Mouse (Mus musculus) G1E (cell line): ENCODE measurements around the gene Cand2.

Experiments used
- CTCF ChIP-seq: IDR thresholded peaks from 2 replicates; pipeline ENCODE4 v1.5.1; 2012; ENCODE audit warnings: low read depth, low read length, inconsistent platforms, mixed read lengths
- GATA1 ChIP-seq: IDR thresholded peaks from 2 replicates; pipeline ENCODE4 v1.6.1; 2012; ENCODE audit warnings: borderline replicate concordance, low read length, inconsistent platforms, mixed read lengths
- GATA2 ChIP-seq: IDR thresholded peaks from 2 replicates; pipeline ENCODE4 v1.6.1; 2012; ENCODE audit warnings: low read depth, low read length, inconsistent platforms, borderline replicate concordance
- POLR2AphosphoS5 ChIP-seq: IDR thresholded peaks from 2 replicates; pipeline ENCODE4 v1.6.1; 2012; ENCODE audit warnings: low read depth, low read length, inconsistent platforms; ENCODE audit not compliant: insufficient replicate concordance
- TAL1 ChIP-seq: conservative IDR thresholded peaks from 2 replicates; pipeline ENCODE4 v1.6.1; 2012; ENCODE audit warnings: low read depth, low read length, inconsistent platforms, mixed read lengths

GRCm38 (mm10) chr6:115791842-115792686, 17.7 kb downstream of the Cand2 start:
- TF ChIP-seq CTCF (no peak), GATA1 (no peak), POLR2AphosphoS5 (no peak), TAL1 (no peak), GATA2 (no peak)
